Mouse (Mus musculus): Measurements from ENCODE around the gene Cpne5. TPM values are rescaled to one million over a fixed set of nuclear protein-coding genes. Genes with fewer than 3 reads are reported as not detected.

The Cpne5 gene
- polyA plus RNA-seq, 1 experiment from 2014 or later: 55.8 TPM

GRCm38 (mm10) chr17:29173165-29173564 is 64.8 kb downstream of the Cpne5 start:
- H3K27me3 ChIP-seq (ENCODE audit: control insufficient read depth, insufficient read depth, low read depth, low read length): no peaks in the 10 kb centered on the region
- 80% methylated on average over 8 of the region's 8 CpGs for WGBS
- H3K9ac ChIP-seq (ENCODE audit: low read depth, low read length): no peak overlapping the region
- no peak for ATAC-seq
- peaks cover 17% of the 10 kb centered on the region for H3K4me1 ChIP-seq (ENCODE audit: control insufficient read depth, insufficient read depth, low read length)
- no peaks in the 10 kb centered on the region for H3K9me3 ChIP-seq (replicated peaks; ENCODE audit: control insufficient read depth, low read length, poor library complexity, severe bottlenecking)
- H3K4me3 ChIP-seq (ENCODE audit: low read depth, low read length): no peak overlapping the region
- no peaks in the 10 kb centered on the region for H3K36me3 ChIP-seq (ENCODE audit: control insufficient read depth, insufficient read depth, low read length)
- H3K4me2 ChIP-seq (ENCODE audit: low read length): no peak overlapping the region
- H3K27ac ChIP-seq (ENCODE audit: low read length): no peak overlapping the region

GRCm38 (mm10) chr17:29172062-29172461 is 65.9 kb downstream of the Cpne5 start:
- Histone ChIP-seq H3K9ac (ENCODE audit: low read depth, low read length) (no peak overlapping the region), H3K27ac (ENCODE audit: low read length) (no peak overlapping the region), H3K4me2 (ENCODE audit: low read length) (no peak overlapping the region), H3K4me1 (ENCODE audit: control insufficient read depth, insufficient read depth, low read length) (peaks cover 14% of the 10 kb centered on the region), H3K36me3 (ENCODE audit: control insufficient read depth, insufficient read depth, low read length) (no peaks in the 10 kb centered on the region), H3K9me3 (replicated peaks; ENCODE audit: control insufficient read depth, low read length, poor library complexity, severe bottlenecking) (no peaks in the 10 kb centered on the region), H3K4me3 (ENCODE audit: low read depth, low read length) (no peak overlapping the region), H3K27me3 (ENCODE audit: control insufficient read depth, insufficient read depth, low read depth, low read length) (no peaks in the 10 kb centered on the region)
- ATAC-seq: no peak
- WGBS: 48% methylated on average over 10 of the region's 10 CpGs

DNA sequence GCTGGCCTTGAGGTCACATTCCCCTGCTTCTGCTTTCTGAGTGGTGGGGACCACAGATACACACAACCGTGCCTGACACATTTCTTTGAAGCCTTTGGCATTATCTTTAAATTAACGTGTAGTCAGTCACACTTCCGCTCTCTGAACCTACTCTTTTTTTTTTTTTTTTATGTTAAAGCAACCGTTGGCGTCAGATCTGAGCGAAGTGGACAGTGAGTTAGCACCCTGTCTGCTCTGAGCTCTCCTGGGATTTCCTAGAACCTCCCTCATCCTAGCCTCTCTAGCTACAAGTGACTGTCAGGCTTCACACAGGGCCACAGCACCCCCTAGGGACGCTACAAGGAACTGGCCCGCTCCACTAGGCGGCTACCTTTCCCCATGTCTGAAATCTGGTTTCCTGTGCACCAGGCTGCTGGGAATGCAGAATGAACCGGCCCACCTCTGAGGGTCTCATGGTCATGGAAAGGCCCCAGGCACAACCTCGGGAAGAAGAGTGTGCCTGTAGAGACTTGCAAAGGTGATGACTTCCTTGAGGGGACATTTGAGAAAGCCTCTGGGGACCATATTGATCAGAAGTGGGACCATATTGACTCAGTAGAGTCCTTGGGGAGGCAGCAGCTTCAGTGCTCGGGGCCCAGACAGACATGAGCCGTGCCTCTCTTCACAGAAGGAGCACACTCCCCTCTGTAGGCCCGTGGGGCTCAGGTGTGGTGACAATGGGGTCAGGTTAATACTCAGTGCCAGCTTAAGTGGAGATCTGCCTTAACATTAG is 66.8 kb downstream of the Cpne5 start:
- no peak overlapping the region for H3K27ac ChIP-seq (ENCODE audit: low read length)
- ATAC-seq: 0 out of 2 replicates have a peak, but pooled peaks have one; percentile 43
- H3K36me3 ChIP-seq (ENCODE audit: control insufficient read depth, insufficient read depth, low read length): no peaks in the 10 kb centered on the region
- no peak overlapping the region for H3K4me3 ChIP-seq (ENCODE audit: low read depth, low read length)
- H3K4me1 ChIP-seq (ENCODE audit: control insufficient read depth, insufficient read depth, low read length): peaks cover 6% of the 10 kb centered on the region
- H3K27me3 ChIP-seq (ENCODE audit: control insufficient read depth, insufficient read depth, low read depth, low read length): no peaks in the 10 kb centered on the region
- no peaks in the 10 kb centered on the region for H3K9me3 ChIP-seq (replicated peaks; ENCODE audit: control insufficient read depth, low read length, poor library complexity, severe bottlenecking)
- 20% methylated on average over 14 of the region's 14 CpGs for WGBS
- no peak overlapping the region for H3K9ac ChIP-seq (ENCODE audit: low read depth, low read length)
- H3K4me2 ChIP-seq (ENCODE audit: low read length): no peak overlapping the region

GRCm38 (mm10) chr17:29170431-29171000 is 67.5 kb downstream of the Cpne5 start:
- Histone ChIP-seq H3K27me3 (ENCODE audit: control insufficient read depth, insufficient read depth, low read depth, low read length) (no peaks in the 10 kb centered on the region), H3K27ac (ENCODE audit: low read length) (no peak overlapping the region), H3K4me2 (ENCODE audit: low read length) (no peak overlapping the region), H3K4me3 (ENCODE audit: low read depth, low read length) (no peak overlapping the region), H3K9ac (ENCODE audit: low read depth, low read length) (no peak overlapping the region), H3K4me1 (ENCODE audit: control insufficient read depth, insufficient read depth, low read length) (peaks cover 7% of the 10 kb centered on the region), H3K9me3 (replicated peaks; ENCODE audit: control insufficient read depth, low read length, poor library complexity, severe bottlenecking) (no peaks in the 10 kb centered on the region), H3K36me3 (ENCODE audit: control insufficient read depth, insufficient read depth, low read length) (no peaks in the 10 kb centered on the region)
- ATAC-seq: no peak
- 81% methylated on average over 14 of the region's 14 CpGs for WGBS

DNA sequence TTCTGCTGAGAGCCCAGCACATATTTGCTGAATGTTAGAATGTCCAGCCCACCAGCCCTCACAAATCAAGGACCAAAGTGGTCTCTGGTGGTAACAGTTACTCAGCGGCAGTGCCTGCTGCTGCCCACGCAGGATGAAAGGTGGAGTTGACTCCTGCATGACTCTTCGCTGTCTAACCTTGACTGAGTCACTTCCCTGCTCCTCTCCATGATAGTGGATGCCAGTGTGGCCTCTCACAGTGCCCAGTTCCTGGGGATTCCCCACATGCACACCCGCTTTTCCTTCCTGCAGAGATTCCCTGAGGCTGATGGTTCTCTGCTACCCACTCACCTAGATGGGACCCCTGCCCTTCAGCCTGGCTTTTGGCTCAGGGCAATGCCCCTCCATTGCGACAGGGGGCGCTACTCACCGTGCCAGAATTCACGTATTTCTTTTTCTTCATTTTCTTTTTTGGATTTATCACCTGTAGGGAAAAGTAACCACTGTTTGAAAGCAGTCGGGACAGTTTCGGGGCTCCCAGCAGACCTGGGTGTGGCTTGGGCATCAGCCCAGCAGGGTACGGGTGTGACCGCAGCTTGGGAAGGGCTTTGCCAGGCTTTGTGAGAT is 68.9 kb downstream of the Cpne5 start:
- Histone ChIP-seq H3K27me3 (ENCODE audit: control insufficient read depth, insufficient read depth, low read depth, low read length) (no peaks in the 10 kb centered on the region), H3K9me3 (replicated peaks; ENCODE audit: control insufficient read depth, low read length, poor library complexity, severe bottlenecking) (no peaks in the 10 kb centered on the region), H3K9ac (ENCODE audit: low read depth, low read length) (no peak overlapping the region), H3K4me1 (ENCODE audit: control insufficient read depth, insufficient read depth, low read length) (peaks cover 18% of the 10 kb centered on the region), H3K4me3 (ENCODE audit: low read depth, low read length) (no peak overlapping the region), H3K36me3 (ENCODE audit: control insufficient read depth, insufficient read depth, low read length) (no peaks in the 10 kb centered on the region), H3K27ac (ENCODE audit: low read length) (no peak overlapping the region), H3K4me2 (ENCODE audit: low read length) (no peak overlapping the region)
- no peak for ATAC-seq
- 77% methylated on average over 12 of the region's 12 CpGs for WGBS

- Histone ChIP-seq H3K27ac (ENCODE audit: low read length) (no peak overlapping the region), H3K9ac (ENCODE audit: low read depth, low read length) (no peak overlapping the region), H3K27me3 (ENCODE audit: control insufficient read depth, insufficient read depth, low read depth, low read length) (no peaks in the 10 kb centered on the region), H3K4me2 (ENCODE audit: low read length) (no peak overlapping the region), H3K4me1 (ENCODE audit: control insufficient read depth, insufficient read depth, low read length) (peaks cover 18% of the 10 kb centered on the region), H3K36me3 (ENCODE audit: control insufficient read depth, insufficient read depth, low read length) (no peaks in the 10 kb centered on the region), H3K9me3 (replicated peaks; ENCODE audit: control insufficient read depth, low read length, poor library complexity, severe bottlenecking) (no peaks in the 10 kb centered on the region), H3K4me3 (ENCODE audit: low read depth, low read length) (no peak overlapping the region)
- no peak for ATAC-seq
- WGBS: 89% methylated on average over 4 of the region's 4 CpGs
Observed at GRCm38 (mm10) chr17:29168438-29168837, 69.5 kb downstream of the Cpne5 start.

GRCm38 (mm10) chr17:29167371-29167770 is 70.6 kb downstream of the Cpne5 start:
- no peak for ATAC-seq
- WGBS: 60% methylated on average over 6 of the region's 6 CpGs
- H3K4me3 ChIP-seq (ENCODE audit: low read depth, low read length): no peak overlapping the region
- H3K9me3 ChIP-seq (replicated peaks; ENCODE audit: control insufficient read depth, low read length, poor library complexity, severe bottlenecking): no peaks in the 10 kb centered on the region
- H3K27ac ChIP-seq (ENCODE audit: low read length): no peak overlapping the region
- H3K9ac ChIP-seq (ENCODE audit: low read depth, low read length): no peak overlapping the region
- peaks cover 18% of the 10 kb centered on the region for H3K4me1 ChIP-seq (ENCODE audit: control insufficient read depth, insufficient read depth, low read length)
- no peaks in the 10 kb centered on the region for H3K27me3 ChIP-seq (ENCODE audit: control insufficient read depth, insufficient read depth, low read depth, low read length)
- no peaks in the 10 kb centered on the region for H3K36me3 ChIP-seq (ENCODE audit: control insufficient read depth, insufficient read depth, low read length)
- no peak overlapping the region for H3K4me2 ChIP-seq (ENCODE audit: low read length)

DNA sequence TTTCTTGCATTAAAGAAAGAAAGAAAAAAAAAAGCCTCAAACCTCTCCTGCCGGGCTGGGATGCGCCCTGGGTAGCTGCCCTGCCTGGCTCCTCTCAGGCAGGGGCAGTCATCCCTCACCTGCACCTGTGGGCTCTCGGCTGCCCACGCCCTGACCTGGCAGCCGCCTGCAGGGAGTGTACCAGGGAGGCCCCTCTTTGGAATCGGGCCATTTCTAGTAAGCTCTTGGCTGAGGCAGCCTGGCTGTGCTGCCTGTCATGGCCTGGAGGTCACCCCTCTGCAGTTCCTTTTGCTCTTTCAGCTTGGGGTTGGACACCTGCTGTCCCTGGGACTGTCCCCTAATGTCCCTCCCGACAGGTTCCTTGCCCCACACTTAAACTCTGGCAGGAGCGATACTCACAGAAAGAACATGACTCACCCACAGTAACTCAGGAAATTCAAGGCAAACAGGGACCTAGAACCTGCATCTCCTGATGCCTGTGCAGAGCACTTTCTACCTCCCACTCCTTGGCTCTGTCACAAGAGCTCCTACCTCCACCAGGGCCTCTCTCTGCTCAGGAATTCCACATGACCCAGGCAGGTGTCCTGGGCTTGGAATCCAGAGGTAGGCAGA is 71.9 kb downstream of the Cpne5 start:
- no peak for ATAC-seq
- 40% methylated on average over 8 of the region's 8 CpGs for WGBS
- H3K9me3 ChIP-seq (replicated peaks; ENCODE audit: control insufficient read depth, low read length, poor library complexity, severe bottlenecking): no peaks in the 10 kb centered on the region
- 0 out of 2 replicates have a peak overlapping the region, but pooled peaks have one; percentile 1 for H3K9ac ChIP-seq (ENCODE audit: low read depth, low read length)
- H3K27ac ChIP-seq (ENCODE audit: low read length): peak overlapping the region; percentile 75
- peaks cover 18% of the 10 kb centered on the region for H3K4me1 ChIP-seq (ENCODE audit: control insufficient read depth, insufficient read depth, low read length)
- no peak overlapping the region for H3K4me3 ChIP-seq (ENCODE audit: low read depth, low read length)
- H3K4me2 ChIP-seq (ENCODE audit: low read length): no peak overlapping the region
- H3K36me3 ChIP-seq (ENCODE audit: control insufficient read depth, insufficient read depth, low read length): no peaks in the 10 kb centered on the region
- H3K27me3 ChIP-seq (ENCODE audit: control insufficient read depth, insufficient read depth, low read depth, low read length): no peaks in the 10 kb centered on the region

DNA sequence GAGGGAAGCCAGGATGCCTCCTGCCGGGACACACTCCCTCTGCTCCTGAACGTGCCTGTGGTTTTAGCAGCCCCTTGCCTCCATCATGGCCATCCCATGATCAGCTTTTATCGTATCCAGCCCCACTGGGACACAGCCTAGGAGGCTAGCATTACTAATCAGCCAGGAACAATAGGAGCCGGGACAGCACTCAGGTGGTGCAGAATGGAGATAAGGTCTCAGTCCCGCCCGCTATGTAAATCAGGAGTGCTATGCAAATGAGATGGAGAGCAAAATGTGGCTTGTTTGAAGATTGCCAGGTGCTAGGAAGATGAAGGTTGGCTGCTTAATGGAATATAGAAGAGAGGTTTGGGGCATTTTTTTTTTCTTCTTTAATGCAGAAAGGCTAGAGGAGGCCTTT is 72.5 kb downstream of the Cpne5 start:
- peak; percentile 75 for ATAC-seq
- no peak overlapping the region for H3K4me3 ChIP-seq (ENCODE audit: low read depth, low read length)
- 4% methylated on average over 6 of the region's 6 CpGs for WGBS
- H3K36me3 ChIP-seq (ENCODE audit: control insufficient read depth, insufficient read depth, low read length): no peaks in the 10 kb centered on the region
- peak overlapping the region; percentile 75 for H3K27ac ChIP-seq (ENCODE audit: low read length)
- no peaks in the 10 kb centered on the region for H3K27me3 ChIP-seq (ENCODE audit: control insufficient read depth, insufficient read depth, low read depth, low read length)
- H3K4me2 ChIP-seq (ENCODE audit: low read length): no peak overlapping the region
- H3K9me3 ChIP-seq (replicated peaks; ENCODE audit: control insufficient read depth, low read length, poor library complexity, severe bottlenecking): no peaks in the 10 kb centered on the region
- no peak overlapping the region for H3K9ac ChIP-seq (ENCODE audit: low read depth, low read length)
- peaks cover 18% of the 10 kb centered on the region for H3K4me1 ChIP-seq (ENCODE audit: control insufficient read depth, insufficient read depth, low read length)

All from midbrain, embryonic 16.5 days (tissue).